Mouse (Mus musculus) heart, embryonic 13.5 days (tissue): ENCODE data around the gene Fry. TPM values are rescaled to one million over a fixed set of nuclear protein-coding genes. Genes with fewer than 3 reads are reported as not detected.

ENCODE experiments used
- ATAC-seq: fragments of 200-750 bp; cut with Nextera tagmentation; 2 replicates; pipeline ENCODE4 v1.8.0; 2017; ENCODE audit warnings: moderate TSS enrichment; ENCODE audit not compliant: insufficient number of reproducible peaks, low FRiP score, low TSS enrichment; ENCODE audit errors: extremely low read depth
- H3K27ac ChIP-seq: fragments of 300-500 bp; sonication (generic); replicated peaks from 2 replicates; pipeline ENCODE4 v1.5.1; 2015; ENCODE audit warnings: moderate library complexity, mild to moderate bottlenecking, inconsistent platforms
- H3K27me3 ChIP-seq: fragments of 300-500 bp; sonication (generic); replicated peaks from 2 replicates; pipeline ENCODE4 v1.6.1; 2015; ENCODE audit warnings: mild to moderate bottlenecking, inconsistent platforms
- H3K36me3 ChIP-seq: fragments of 300-500 bp; sonication (generic); 2 replicates; pipeline ENCODE4 v1.6.1; 2015; ENCODE audit warnings: mild to moderate bottlenecking, inconsistent platforms
- H3K4me1 ChIP-seq: fragments of 300-500 bp; sonication (generic); 2 replicates; pipeline ENCODE4 v1.6.1; 2015; ENCODE audit warnings: inconsistent platforms
- H3K4me2 ChIP-seq: fragments of 300-500 bp; sonication (generic); 2 replicates; pipeline ENCODE4 v1.6.1; 2015; ENCODE audit warnings: inconsistent platforms, mild to moderate bottlenecking, moderate library complexity
- H3K4me3 ChIP-seq: fragments of 300-500 bp; sonication (generic); 2 replicates; pipeline ENCODE4 v1.5.1; 2015; ENCODE audit warnings: moderate library complexity, mild to moderate bottlenecking, inconsistent platforms
- H3K9ac ChIP-seq: fragments of 300-500 bp; sonication (generic); 2 replicates; pipeline ENCODE4 v1.6.1; 2015; ENCODE audit warnings: inconsistent platforms, mild to moderate bottlenecking, moderate library complexity
- H3K9me3 ChIP-seq: fragments of 300-500 bp; sonication (generic); 2 replicates; pipeline ENCODE4 v1.6.1; 2016; ENCODE audit warnings: inconsistent platforms
- whole genome bisulfite sequencing: fragments of 180-500 bp; shearing (Covaris S2); methylation state at CpG from one replicate; pipeline ENCODE4 v1.1.7; 2015; ENCODE audit warnings: mixed read lengths; 5-methylcytosine and 5-hydroxymethylcytosine counted together
- polyA plus RNA-seq: library from polyadenylated mRNA; unstranded; fragments of >200 nt; fragmentation: Nextera tagmentation; extraction: Ambion mirVana; gene quantifications from 2 replicates; pipeline ENCODE4 v1.2.1, GENCODE M21; 2015

The Fry gene
- polyA plus RNA-seq, 1 experiment from 2014 or later, result 20.0 TPM

- WGBS, result 93% methylated on average over 1 of the region's 1 CpGs
- H3K27ac ChIP-seq, result no peak overlapping the region
- H3K36me3 ChIP-seq, result peaks cover 56% of the 10 kb centered on the region
Measured at GRCm38 (mm10) chr5:150541302-150541701, 422.9 kb downstream of the Fry start.

GRCm38 (mm10) chr5:150543184-150543583 lies 424.7 kb downstream of the Fry start:
- no peaks in the 10 kb centered on the region for H3K4me1 ChIP-seq
- no peak overlapping the region for H3K4me2 ChIP-seq
- ATAC-seq, result no peak
- H3K4me3 ChIP-seq, result no peak overlapping the region
- WGBS, result 86% methylated on average over 2 of the region's 2 CpGs
- peaks cover 41% of the 10 kb centered on the region for H3K36me3 ChIP-seq
- H3K27ac ChIP-seq, result no peak overlapping the region
- no peak overlapping the region for H3K9ac ChIP-seq
- no peaks in the 10 kb centered on the region for H3K9me3 ChIP-seq
- no peaks in the 10 kb centered on the region for H3K27me3 ChIP-seq

More at GRCm38 (mm10) chr5:150541302-150541701, 422.9 kb downstream of the Fry start:
- Histone ChIP-seq H3K9ac (no peak overlapping the region), H3K4me2 (no peak overlapping the region), H3K9me3 (no peaks in the 10 kb centered on the region), H3K27me3 (no peaks in the 10 kb centered on the region), H3K4me3 (no peak overlapping the region), H3K4me1 (no peaks in the 10 kb centered on the region)
- no peak for ATAC-seq

Other genes starting within 250 kb of the Fry start
- 0.24 and 0.27 TPM in 2 replicates for gene Rxfp2, start 100.0 kb upstream of the Fry start, polyA plus RNA-seq